In the genomic region with DNA sequence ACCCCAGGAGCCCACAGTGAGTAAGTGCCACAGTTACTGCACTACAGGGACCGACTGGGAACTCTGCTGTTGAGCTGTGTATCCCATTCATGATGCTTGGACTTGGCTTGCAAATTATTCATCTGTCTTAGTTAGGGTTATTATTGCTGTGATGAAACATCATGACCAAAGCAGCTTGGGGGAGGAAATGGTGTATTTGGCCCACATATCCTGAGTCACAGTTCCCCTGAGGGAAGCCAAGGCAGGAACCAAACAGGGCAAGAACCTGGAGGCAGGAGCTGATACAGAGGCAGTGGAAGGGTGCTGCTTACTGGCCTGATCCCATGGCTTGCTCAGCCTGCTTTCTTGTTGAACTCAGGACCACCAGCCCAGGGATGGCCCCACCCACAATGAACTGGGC, we compare ENCODE assay signal across 35 mouse cellular contexts. TPM values are rescaled to one million over a fixed set of nuclear protein-coding genes. Genes with fewer than 3 reads are reported as not detected.
DNase-seq lines count a peak whose midpoint lies in the region; TF ChIP-seq lines count a peak whose summit lies in the region.
"Had no signal": no experiment of that assay in that cellular context is flagged by ENCODE, and none has a peak within 500 bp of the region (broad histone marks: within the 10 kb centered on the region; RNA-seq: fewer than 3 reads in every experiment).

No protein-coding gene starts in this region.

- peak overlapping the region; percentile 71 for H3K27ac ChIP-seq in gastrocnemius, adult 2 months
- H3K27ac ChIP-seq: embryonic facial prominence, embryonic 13.5 days; kidney, embryonic 15.5 days; liver, embryonic 15.5 days; neural tube, embryonic 13.5 days; stomach, embryonic 15.5 days had no signal

- TF ChIP-seq CTCF in gastrocnemius, adult 2 months (IDR thresholded peaks at IDR 0.05) = no peak

- peaks cover 72% of the 10 kb centered on the region for H3K79me2 ChIP-seq in myocyte (ENCODE audit: control insufficient read depth, insufficient read depth)

- no peak overlapping the region for H3ac ChIP-seq in myocyte (ENCODE audit: control insufficient read depth, insufficient read length)

- DNase-seq in gastrocnemius, adult 2 months = peak; percentile 46
- no peak for DNase-seq in gastrocnemius, postnatal 14 days
- DNase-seq in 3134 (ENCODE audit: extremely low read depth, insufficient read length, low spot score) = peak; percentile 69
- DNase-seq in Muller cell, postnatal 12 days (ENCODE audit: inconsistent ontology term) = peak; percentile 54
- no peak for DNase-seq in urinary bladder, postnatal 36 days (ENCODE audit: low spot score in 2 of 2)
- DNase-seq in layer of hippocampus, adult 9-10 months (ENCODE audit: low spot score) = no peak
- DNase-seq: adrenal gland, postnatal 25 days; B cell, adult 2 months; cerebellum, adult 18-20 months; cerebellum, postnatal 10 days; forebrain, postnatal 0 days; heart, postnatal 14 days; kidney, adult 18-20 months; kidney, postnatal 25 days; lung, embryonic 14.5 days; lung, postnatal 14 days; right cerebral cortex, postnatal 14 days had no signal

- TF ChIP-seq POLR2A in myocyte (IDR thresholded peaks at IDR 0.05; ENCODE audit: insufficient read length, low read depth) = no peak

- peaks cover 21% of the 10 kb centered on the region for H3K36me3 ChIP-seq in myocyte (ENCODE audit: control insufficient read depth, insufficient read depth)
- H3K36me3 ChIP-seq: liver, embryonic 15.5 days had no signal

- no peaks in the 10 kb centered on the region for H3K27me3 ChIP-seq in myocyte (ENCODE audit: control insufficient read depth, insufficient read depth, insufficient read length)
- H3K27me3 ChIP-seq: CH12.LX; embryonic facial prominence, embryonic 13.5 days; kidney, embryonic 15.5 days; liver, embryonic 15.5 days; neural tube, embryonic 13.5 days; stomach, embryonic 15.5 days had no signal

- intact Hi-C loops in gastrocnemius, adult 2 months (cut with DNase I) = no loop called here
- intact Hi-C loops in gastrocnemius, postnatal 14 days (cut with DNase I; ENCODE audit: low total_unique reads) = no loop called here

- H3K4me3 ChIP-seq in gastrocnemius, adult 2 months = no peak overlapping the region
- no peak overlapping the region for H3K4me3 ChIP-seq in myocyte
- H3K4me3 ChIP-seq: embryonic facial prominence, embryonic 13.5 days; erythroblast, embryonic 14.5 days; kidney, embryonic 15.5 days; liver, embryonic 15.5 days; neural tube, embryonic 13.5 days; stomach, embryonic 15.5 days had no signal

- no peak overlapping the region for H3K4me2 ChIP-seq in myocyte (ENCODE audit: low read depth)
- H3K4me2 ChIP-seq: embryonic facial prominence, embryonic 13.5 days; kidney, embryonic 15.5 days; liver, embryonic 15.5 days; lung, embryonic 14.5 days; midbrain, embryonic 11.5 days; neural tube, embryonic 13.5 days; stomach, embryonic 15.5 days had no signal

TF ChIP-seq in myocyte, 11 proteins besides CTCF, POLR2A, EP300 and RAD21:
- TF ChIP-seq CEBPB (IDR thresholded peaks at IDR 0.05; ENCODE audit: insufficient read depth, poor library complexity, severe bottlenecking) (0 out of 2 replicates have a peak, but pooled peaks have one; percentile 18), SRF (IDR thresholded peaks at IDR 0.05; ENCODE audit: control insufficient read depth, insufficient read length, low read depth) (no peak)

RNA-seq across cellular contexts. Expression of a gene that starts 7.8 kb away (rescaled TPM):
- total RNA-seq in gastrocnemius, adult 2 months (2021) = 1 to 10 TPM; 2.5 to 7.1 TPM
- total RNA-seq in gastrocnemius, postnatal 14 days (2021) = 10 to 100 TPM; 15.1 to 16.8 TPM
- 22.3 TPM for polyA plus RNA-seq in myocyte (2012; fragmentation: generic; extraction: Trizol)

RNA-seq across cellular contexts. Expression of a gene that starts 55.5 kb away (rescaled TPM):
- not detected for total RNA-seq in gastrocnemius, adult 2 months (2021)
- not detected for total RNA-seq in gastrocnemius, postnatal 14 days (2021)
- polyA plus RNA-seq in myocyte (2012; fragmentation: generic; extraction: Trizol) = 0.24 TPM
- total RNA-seq: adrenal gland, postnatal 25 days; CH12.LX; common myeloid progenitor, adult 5-6 weeks; ES-E14; megakaryocyte, adult 5-6 weeks had no signal
- polyA plus RNA-seq: forebrain, embryonic 11.5 days; hindbrain, embryonic 11.5 days; intestine, embryonic 14.5 days; limb, embryonic 11.5 days; liver, adult 2 months; urinary bladder, adult 2 months had no signal

RNA-seq across cellular contexts. Expression of a gene that starts 59.1 kb away (rescaled TPM):
- 100 to 1,000 TPM; 153 to 208 TPM for total RNA-seq in gastrocnemius, adult 2 months (2021)
- 100 to 1,000 TPM; 795 to 814 TPM for total RNA-seq in gastrocnemius, postnatal 14 days (2021)
- polyA plus RNA-seq in myocyte (2012; fragmentation: generic; extraction: Trizol) = not detected

Comparison
In these comparisons a context has a peak if more than half of its experiments do, and no peak if none do; other contexts are left out.
1. DNase-seq: peak in gastrocnemius, adult 2 months (single experiment), 3134 (single experiment) and Muller cell, postnatal 12 days (single experiment); none in gastrocnemius, postnatal 14 days (single experiment), urinary bladder, postnatal 36 days (0 of 2) and layer of hippocampus, adult 9-10 months (single experiment).